Mouse (Mus musculus): ENCODE results near the gene Fry. TPM values are rescaled to one million over a fixed set of nuclear protein-coding genes. Genes with fewer than 3 reads are reported as not detected.

The Fry gene
- total RNA-seq (2017), result 41.4 to 79.7 TPM (median 51.4 TPM) in 3 replicates

DNA sequence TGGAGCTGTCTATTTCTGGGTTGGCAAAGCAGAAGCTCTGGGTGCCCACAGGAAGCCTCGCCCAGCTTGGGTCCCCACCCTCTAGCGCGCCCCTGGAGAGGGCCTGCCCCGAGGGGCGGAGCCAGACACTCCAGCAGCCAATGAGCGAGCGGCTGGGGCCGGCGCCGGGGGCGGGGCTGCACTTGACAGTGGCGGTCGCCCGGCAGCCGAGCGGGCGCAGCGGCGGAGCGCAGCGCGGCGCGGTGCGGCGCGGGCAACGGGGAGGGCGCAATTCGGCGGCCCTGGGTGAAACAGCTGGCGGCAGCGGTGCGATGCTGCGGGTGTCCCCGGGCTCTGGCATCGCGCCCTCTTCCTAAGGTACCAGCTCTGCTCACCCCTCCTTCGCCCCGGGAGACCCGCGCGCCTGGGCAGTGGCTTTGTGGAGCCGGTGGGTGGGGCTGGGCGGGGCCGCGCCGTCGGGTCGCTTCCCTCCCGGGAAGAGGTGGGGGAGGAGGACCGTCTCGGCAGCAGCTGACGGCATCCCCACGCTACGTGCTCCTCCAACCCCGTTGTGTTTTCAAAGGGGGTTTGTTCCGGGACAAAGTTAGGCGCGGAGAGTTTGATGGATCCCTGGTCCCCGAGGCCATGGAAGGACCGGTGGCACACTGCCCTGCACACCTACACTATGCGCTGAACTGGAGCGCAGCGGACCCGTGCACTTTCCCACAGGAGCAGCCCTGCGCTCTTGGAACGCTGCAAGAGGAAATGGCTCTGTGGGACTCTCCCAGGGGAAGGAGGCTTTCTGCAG, at the start of gene Fry:
Gene Fry, plus strand, starts transcription at position 191 of the 787 bp plus-strand sequence.
- ATAC-seq (replicated peaks; ENCODE audit: insufficient number of reproducible peaks, low FRiP score, low TSS enrichment, poor library complexity, severe bottlenecking), result peak; percentile 87

DNA sequence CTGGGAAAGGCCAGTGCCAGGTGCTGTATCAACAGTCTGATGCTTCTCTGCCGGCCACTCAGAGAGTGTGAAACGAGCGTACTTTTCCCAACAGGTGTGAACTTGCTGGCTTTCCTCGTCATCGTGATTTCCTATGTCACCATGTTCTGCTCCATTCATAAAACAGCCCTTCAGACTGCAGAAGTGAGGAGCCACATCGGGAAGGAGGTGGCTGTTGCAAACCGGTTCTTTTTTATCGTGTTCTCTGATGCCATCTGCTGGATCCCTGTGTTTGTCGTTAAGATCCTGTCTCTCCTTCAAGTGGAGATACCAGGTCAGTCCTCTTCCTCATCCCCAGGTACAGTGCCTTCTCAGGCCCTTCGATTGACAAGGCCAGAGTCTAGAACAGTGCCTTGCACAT, 48.4 kb upstream of the Fry start:
- no peak for ATAC-seq (replicated peaks; ENCODE audit: insufficient number of reproducible peaks, low FRiP score, low TSS enrichment, poor library complexity, severe bottlenecking)

DNA sequence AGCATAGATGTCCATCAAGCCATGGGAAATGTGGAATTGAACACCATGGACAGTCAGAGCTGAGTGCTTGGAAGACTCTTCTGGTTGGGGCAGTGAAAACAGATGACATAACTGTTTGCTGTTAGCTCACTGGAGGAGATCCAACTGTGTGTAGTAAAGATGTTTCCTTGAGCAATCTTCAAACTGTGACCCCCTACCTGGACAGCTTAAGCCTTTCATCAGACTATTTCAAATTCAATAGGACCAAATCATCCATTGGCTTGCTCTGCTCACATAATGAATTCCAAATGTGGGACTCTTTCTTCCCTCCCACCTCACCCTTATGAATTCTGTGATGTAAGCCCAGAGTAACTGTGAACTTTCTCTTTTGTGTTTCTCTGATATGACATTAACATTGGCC, 46.7 kb upstream of the Fry start:
- ATAC-seq (replicated peaks; ENCODE audit: insufficient number of reproducible peaks, low FRiP score, low TSS enrichment, poor library complexity, severe bottlenecking), result no peak

GRCm38 (mm10) chr5:150079866-150080797, 38.3 kb upstream of the Fry start:
- ATAC-seq (replicated peaks; ENCODE audit: insufficient number of reproducible peaks, low FRiP score, low TSS enrichment, poor library complexity, severe bottlenecking), result no peak

GRCm38 (mm10) chr5:150082696-150083095, 35.7 kb upstream of the Fry start:
- no peak for ATAC-seq (replicated peaks; ENCODE audit: insufficient number of reproducible peaks, low FRiP score, low TSS enrichment, poor library complexity, severe bottlenecking)

- no peak for ATAC-seq (replicated peaks; ENCODE audit: insufficient number of reproducible peaks, low FRiP score, low TSS enrichment, poor library complexity, severe bottlenecking)
Observed at GRCm38 (mm10) chr5:150083190-150083589, 35.3 kb upstream of the Fry start.

- peak; percentile 93 for ATAC-seq (replicated peaks; ENCODE audit: insufficient number of reproducible peaks, low FRiP score, low TSS enrichment, poor library complexity, severe bottlenecking)
Observed at GRCm38 (mm10) chr5:150097620-150098019, 20.8 kb upstream of the Fry start.

DNA sequence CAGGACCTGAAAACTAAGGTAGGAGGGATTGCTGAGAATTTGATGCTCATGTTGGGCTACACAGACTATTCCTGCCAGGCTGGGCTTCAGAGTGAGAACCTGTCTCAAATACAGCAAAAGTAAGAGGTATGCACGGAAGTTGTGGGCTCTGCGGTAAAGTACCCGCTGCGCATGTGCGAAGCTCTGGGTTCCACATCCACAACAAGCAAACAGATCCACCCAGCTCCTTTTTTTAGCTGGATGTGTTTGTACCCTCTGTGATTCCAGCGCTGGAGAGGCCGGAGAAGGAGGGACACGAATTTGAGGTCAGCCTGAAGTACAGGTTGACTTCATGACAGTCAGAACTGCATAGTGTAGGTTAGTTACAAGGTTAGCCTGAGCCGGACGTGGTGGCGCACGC, 19.7 kb upstream of the Fry start:
- no peak for ATAC-seq (replicated peaks; ENCODE audit: insufficient number of reproducible peaks, low FRiP score, low TSS enrichment, poor library complexity, severe bottlenecking)

DNA sequence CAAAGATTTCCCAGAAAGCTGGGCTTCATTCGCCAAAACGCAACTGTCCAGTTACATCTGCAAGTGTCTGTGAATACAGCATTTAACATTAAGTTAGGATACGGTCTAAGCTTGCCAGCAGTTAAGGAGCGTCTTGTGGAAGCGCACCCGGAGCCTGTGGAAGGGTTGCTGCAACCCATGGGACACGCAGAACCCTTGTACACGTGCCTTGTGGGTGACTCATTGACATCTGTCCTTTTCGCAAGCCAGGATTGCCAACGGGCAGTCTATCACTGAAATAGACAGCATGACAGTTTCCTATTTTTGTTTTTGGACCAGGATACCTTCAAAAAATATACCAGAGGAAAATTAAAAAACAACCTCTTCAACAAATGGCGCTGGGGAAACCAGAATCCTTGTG, 16.7 kb upstream of the Fry start:
- ATAC-seq (replicated peaks; ENCODE audit: insufficient number of reproducible peaks, low FRiP score, low TSS enrichment, poor library complexity, severe bottlenecking), result no peak

GRCm38 (mm10) chr5:150106358-150106757, 12.1 kb upstream of the Fry start:
- ATAC-seq (replicated peaks; ENCODE audit: insufficient number of reproducible peaks, low FRiP score, low TSS enrichment, poor library complexity, severe bottlenecking), result no peak

DNA sequence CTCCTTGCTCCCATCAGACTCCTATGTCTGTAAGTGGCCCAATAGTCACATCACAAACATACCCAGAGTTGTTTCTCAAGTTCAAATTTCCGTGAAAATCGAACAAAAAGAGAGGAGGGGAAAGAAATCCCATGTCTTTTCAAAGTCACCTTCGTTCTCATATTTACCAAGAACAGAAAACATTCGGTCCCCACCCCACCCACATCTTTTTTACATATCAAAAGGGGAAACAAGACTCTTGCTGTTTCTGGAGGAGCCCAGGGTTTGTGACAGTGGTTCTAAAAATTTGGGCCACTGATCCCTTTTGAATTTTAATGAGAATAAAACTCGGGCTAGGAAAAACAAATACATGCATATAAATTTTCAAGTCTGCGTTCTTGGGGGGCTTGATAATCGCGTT, 7.2 kb upstream of the Fry start:
- ATAC-seq (replicated peaks; ENCODE audit: insufficient number of reproducible peaks, low FRiP score, low TSS enrichment, poor library complexity, severe bottlenecking), result no peak

DNA sequence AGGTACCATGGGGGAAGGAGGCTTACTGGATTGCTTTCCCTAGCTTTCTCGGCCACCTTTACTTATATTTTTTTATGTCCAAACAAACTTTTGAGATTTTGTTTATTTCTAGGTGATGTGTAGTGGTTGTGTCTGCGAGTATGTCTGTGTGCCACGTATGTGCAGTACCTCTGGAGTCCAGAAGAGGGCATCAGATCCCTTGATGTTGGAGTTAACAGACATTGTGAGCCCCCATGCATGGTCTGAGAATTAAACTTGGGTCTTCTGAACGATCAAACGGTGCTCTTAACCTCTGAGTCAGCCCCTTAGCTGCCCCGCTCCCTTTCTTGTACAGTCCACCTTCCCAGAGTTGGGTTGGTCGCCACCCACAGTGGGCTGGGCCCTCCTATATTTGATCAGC, 4.4 kb upstream of the Fry start:
- ATAC-seq (replicated peaks; ENCODE audit: insufficient number of reproducible peaks, low FRiP score, low TSS enrichment, poor library complexity, severe bottlenecking), result no peak

GRCm38 (mm10) chr5:150114778-150115177, 3.7 kb upstream of the Fry start:
- no peak for ATAC-seq (replicated peaks; ENCODE audit: insufficient number of reproducible peaks, low FRiP score, low TSS enrichment, poor library complexity, severe bottlenecking)

- no peak for ATAC-seq (replicated peaks; ENCODE audit: insufficient number of reproducible peaks, low FRiP score, low TSS enrichment, poor library complexity, severe bottlenecking)
Observed at GRCm38 (mm10) chr5:150115271-150116092, 3.0 kb upstream of the Fry start.

GRCm38 (mm10) chr5:150116216-150116905, 2.1 kb upstream of the Fry start:
- 0 out of 2 replicates have a peak, but pooled peaks have one; percentile 16 for ATAC-seq (replicated peaks; ENCODE audit: insufficient number of reproducible peaks, low FRiP score, low TSS enrichment, poor library complexity, severe bottlenecking)

- 0 out of 2 replicates have a peak, but pooled peaks have one; percentile 1 for ATAC-seq (replicated peaks; ENCODE audit: insufficient number of reproducible peaks, low FRiP score, low TSS enrichment, poor library complexity, severe bottlenecking)
Observed at GRCm38 (mm10) chr5:150116906-150117216, 1.6 kb upstream of the Fry start.

- ATAC-seq (replicated peaks; ENCODE audit: insufficient number of reproducible peaks, low FRiP score, low TSS enrichment, poor library complexity, severe bottlenecking), result no peak
Observed at GRCm38 (mm10) chr5:150118124-150118454, 356 bp upstream of the Fry start.

- ATAC-seq (replicated peaks; ENCODE audit: insufficient number of reproducible peaks, low FRiP score, low TSS enrichment, poor library complexity, severe bottlenecking), result no peak
Observed at GRCm38 (mm10) chr5:150120676-150121075, 2.2 kb downstream of the Fry start.

GRCm38 (mm10) chr5:150122095-150122494, 3.6 kb downstream of the Fry start:
- ATAC-seq (replicated peaks; ENCODE audit: insufficient number of reproducible peaks, low FRiP score, low TSS enrichment, poor library complexity, severe bottlenecking), result no peak

Data from monocyte, adult 5-6 weeks (primary cell).